Mouse (Mus musculus): ENCODE measurements around the gene Prkg1. TPM values are rescaled to one million over a fixed set of nuclear protein-coding genes. Genes with fewer than 3 reads are reported as not detected.
A peak's percentile ranks its signal among the peaks of the same experiment; 100 is the strongest.

Prkg1 gene
- total RNA-seq, 2 experiments from 2014 or later = 13.5 to 15.5 TPM

- intact Hi-C loops (cut with DNase I) = loop anchor here (10.0 kb wide), 1 partner anchor 238 kb away; no protein-coding TSS in a partner anchor
- DNase-seq = peak; percentile 99
Observed at GRCm38 (mm10) chr19:31082662-31083429, 682.0 kb downstream of the Prkg1 start, which contains the start of gene Cstf2t. Gene Cstf2t, plus strand, starts transcription at chr19:31082837.

- intact Hi-C loops (cut with DNase I) = loop anchor here (10.0 kb wide), 1 partner anchor 237 kb away; no protein-coding TSS in a partner anchor
- DNase-seq = no peak
Observed at GRCm38 (mm10) chr19:31082226-31082625, 682.6 kb downstream of the Prkg1 start.

GRCm38 (mm10) chr19:31078241-31078640 is 686.6 kb downstream of the Prkg1 start:
- intact Hi-C loops (cut with DNase I) = no loop called here
- DNase-seq = no peak

- no peak for DNase-seq
- intact Hi-C loops (cut with DNase I) = no loop called here
Observed at GRCm38 (mm10) chr19:31076106-31076505, 688.7 kb downstream of the Prkg1 start.

GRCm38 (mm10) chr19:31074717-31075063 is 690.1 kb downstream of the Prkg1 start:
- intact Hi-C loops (cut with DNase I) = no loop called here
- DNase-seq = peak; percentile 39

- no peak for DNase-seq
- intact Hi-C loops (cut with DNase I) = no loop called here
Observed at GRCm38 (mm10) chr19:31073959-31074716, 690.7 kb downstream of the Prkg1 start.

- intact Hi-C loops (cut with DNase I) = no loop called here
- no peak for DNase-seq
Observed at GRCm38 (mm10) chr19:31065206-31065781, 699.5 kb downstream of the Prkg1 start.

- intact Hi-C loops (cut with DNase I) = no loop called here
- DNase-seq = no peak
Observed at GRCm38 (mm10) chr19:31064740-31065139, 700.1 kb downstream of the Prkg1 start.

GRCm38 (mm10) chr19:31046601-31047000 is 718.2 kb downstream of the Prkg1 start:
- intact Hi-C loops (cut with DNase I) = no loop called here
- no peak for DNase-seq

GRCm38 (mm10) chr19:31040948-31041847 is 723.6 kb downstream of the Prkg1 start:
- intact Hi-C loops (cut with DNase I) = no loop called here

GRCm38 (mm10) chr19:31038951-31039350 is 725.9 kb downstream of the Prkg1 start:
- no peak for DNase-seq
- intact Hi-C loops (cut with DNase I) = no loop called here

More at GRCm38 (mm10) chr19:31040948-31041847, 723.6 kb downstream of the Prkg1 start:
- DNase-seq = no peak

GRCm38 (mm10) chr19:31031596-31031995 is 733.2 kb downstream of the Prkg1 start:
- intact Hi-C loops (cut with DNase I) = no loop called here
- DNase-seq = no peak

- no peak for DNase-seq
- intact Hi-C loops (cut with DNase I) = no loop called here
Observed at GRCm38 (mm10) chr19:31026797-31027196, 738.0 kb downstream of the Prkg1 start.

GRCm38 (mm10) chr19:31011528-31012133 is 753.2 kb downstream of the Prkg1 start:
- intact Hi-C loops (cut with DNase I) = no loop called here
- no peak for DNase-seq

GRCm38 (mm10) chr19:30998572-30998971 is 766.3 kb downstream of the Prkg1 start:
- intact Hi-C loops (cut with DNase I) = no loop called here
- DNase-seq = no peak

GRCm38 (mm10) chr19:30990390-30990789 is 774.4 kb downstream of the Prkg1 start:
- intact Hi-C loops (cut with DNase I) = no loop called here
- peak; percentile 7 for DNase-seq

- intact Hi-C loops (cut with DNase I) = no loop called here
- DNase-seq = no peak
Observed at GRCm38 (mm10) chr19:30982436-30982835, 782.4 kb downstream of the Prkg1 start.

- intact Hi-C loops (cut with DNase I) = no loop called here
- DNase-seq = peak; percentile 24
Observed at GRCm38 (mm10) chr19:30978096-30978495, 786.7 kb downstream of the Prkg1 start.

GRCm38 (mm10) chr19:30950610-30951009 is 814.2 kb downstream of the Prkg1 start:
- no peak for DNase-seq
- intact Hi-C loops (cut with DNase I) = no loop called here

- DNase-seq = no peak
Observed at GRCm38 (mm10) chr19:30948202-30948601, 816.6 kb downstream of the Prkg1 start.

More at GRCm38 (mm10) chr19:30948202-30948601, 816.6 kb downstream of the Prkg1 start:
- intact Hi-C loops (cut with DNase I) = no loop called here

Data from left cerebral cortex, postnatal 4 days (tissue).